Mouse (Mus musculus) retina, adult 2 months (tissue): ENCODE measurements around the gene Olfr9.
"Not testable (repeated sequence)": the region's sequence is repeated elsewhere in the genome, so short reads cannot be mapped to it uniquely, and the experiment has no call there.

Experiments used
- DNase-seq: peaks from one replicate; pipeline ENCODE4 v3.0.0-alpha.2; 2012; ENCODE audit warnings: low read depth, low spot score

Olfr9 gene

GRCm38 (mm10) chr10:129004032-129004920 is 15.0 kb downstream of the Olfr9 start:
- no peak for DNase-seq

DNA sequence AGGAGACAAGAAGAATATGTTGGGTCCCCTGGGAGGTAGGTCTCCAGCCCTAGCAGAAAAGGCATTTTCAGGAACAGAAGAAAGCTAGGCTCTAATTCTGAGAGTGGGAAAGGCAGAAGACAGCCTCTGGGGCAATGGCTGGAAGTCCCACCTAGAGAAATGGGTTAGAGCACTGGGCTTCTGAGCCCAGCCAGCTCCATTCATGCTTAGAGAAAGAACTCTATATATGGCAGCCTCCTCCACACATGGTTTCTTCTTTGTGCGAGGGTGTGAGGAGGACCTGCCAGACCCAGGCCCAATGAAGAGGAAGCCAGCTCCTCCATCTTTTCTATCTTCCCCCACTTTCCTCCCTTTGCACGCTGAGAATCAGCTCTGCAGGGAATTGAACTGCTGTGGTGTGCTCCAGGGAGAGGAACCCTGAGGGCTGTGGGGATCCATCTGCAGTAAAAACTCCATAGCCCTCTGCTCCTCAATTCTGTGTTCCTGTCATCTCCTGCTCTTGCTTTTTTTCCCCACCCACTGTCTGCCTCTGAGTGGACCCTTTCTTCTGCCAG is 21.1 kb downstream of the Olfr9 start, which contains the start of gene Olfr763:
TSS of gene Olfr763 (plus strand) at position 504 of the 554 bp plus-strand sequence.
- no peak for DNase-seq

DNA sequence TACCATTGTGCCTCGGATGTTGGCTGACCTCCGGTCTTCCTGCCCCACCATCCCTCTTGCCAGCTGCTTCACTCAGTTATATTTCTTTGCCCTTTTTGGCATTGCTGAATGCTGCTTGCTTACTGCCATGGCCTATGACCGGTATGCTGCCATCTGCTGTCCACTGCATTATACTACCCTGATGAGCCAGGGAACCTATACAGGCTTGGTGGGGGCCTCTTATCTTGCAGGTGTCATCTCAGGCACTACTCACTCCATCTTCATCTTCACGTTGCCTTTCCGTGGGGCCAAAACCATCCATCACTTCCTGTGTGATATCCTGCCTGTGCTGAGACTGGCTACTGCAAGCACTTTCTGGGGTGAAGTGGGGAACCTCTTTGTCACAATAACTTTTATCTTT is 22.3 kb downstream of the Olfr9 start:
- not testable (repeated sequence) for DNase-seq

DNA sequence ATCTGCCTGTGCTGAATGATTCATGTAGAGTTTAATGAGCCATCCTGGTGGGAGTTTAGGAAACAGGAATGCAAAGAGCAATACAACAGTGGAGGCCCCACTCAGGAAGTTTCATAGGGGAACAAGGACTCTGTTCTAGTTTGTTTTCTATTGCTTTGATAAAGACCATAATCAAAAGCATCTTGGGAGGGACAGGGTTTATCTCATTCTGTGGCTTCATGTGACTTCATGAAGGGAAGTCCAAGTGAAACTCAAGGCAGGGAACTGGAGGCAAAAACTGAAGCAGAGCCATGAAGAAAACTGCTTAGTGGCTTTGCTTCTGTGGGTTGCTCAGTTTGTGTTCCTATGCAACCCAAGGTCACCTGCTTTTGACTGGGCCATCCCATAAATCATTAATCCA is 25.2 kb downstream of the Olfr9 start:
- DNase-seq: no peak

DNA sequence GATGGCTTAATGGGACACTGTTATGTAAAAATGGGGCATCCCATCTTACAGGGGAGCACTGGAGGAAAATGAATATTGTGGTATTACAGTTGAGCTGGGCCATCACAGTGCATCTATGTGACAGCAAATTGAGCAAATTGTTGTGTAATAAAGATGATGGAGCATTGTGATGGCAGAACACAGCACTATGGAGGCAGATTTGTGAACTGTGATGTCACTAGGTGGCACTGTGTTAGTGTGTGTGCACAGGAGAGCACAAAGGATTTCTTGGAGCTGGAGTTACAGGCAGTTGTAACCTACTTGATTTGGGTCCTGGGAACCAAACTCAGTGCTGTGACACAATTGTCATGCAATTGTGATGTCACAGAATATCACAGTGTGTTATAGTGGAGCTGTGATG is 34.1 kb downstream of the Olfr9 start:
- no peak for DNase-seq

- DNase-seq: no peak
Measured at GRCm38 (mm10) chr10:129026018-129026662, 36.9 kb downstream of the Olfr9 start.

- no peak for DNase-seq
Measured at GRCm38 (mm10) chr10:129028343-129028742, 39.1 kb downstream of the Olfr9 start.

DNA sequence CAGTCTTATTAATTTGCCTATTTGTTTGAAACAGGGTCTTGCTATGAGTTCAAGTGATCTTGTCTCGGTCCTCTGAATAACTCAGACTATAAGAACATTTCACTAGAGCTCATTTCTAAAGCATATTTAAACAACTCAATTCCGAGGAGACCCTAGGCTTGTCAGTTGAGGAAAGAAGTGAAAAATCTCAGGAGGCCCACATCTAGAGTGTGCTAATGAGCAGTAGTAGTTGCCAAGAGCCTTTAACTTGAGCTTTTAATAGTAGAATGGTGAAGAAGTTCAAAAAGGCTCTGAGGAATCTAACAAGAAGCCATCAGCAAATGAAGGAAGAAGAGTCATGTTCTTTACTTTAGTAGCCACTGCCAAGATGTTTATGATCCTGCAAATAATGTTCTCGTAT is 50.6 kb downstream of the Olfr9 start, which contains the start of gene Olfr764-ps1:
TSS of gene Olfr764-ps1 (minus strand) at position 101 of the 400 bp plus-strand sequence.
- no peak for DNase-seq
